Mouse (Mus musculus) heart, adult 2 months (tissue): ENCODE measurements around the gene Pafah2. TPM values are rescaled to one million over a fixed set of nuclear protein-coding genes. Genes with fewer than 3 reads are reported as not detected.

Source experiments
- DNase-seq, 2 experiments: peaks; one replicate each; pipeline ENCODE4 v3.0.0; 2021
- H3K27ac ChIP-seq: fragments of 200-600 bp; 2 replicates; pipeline ENCODE4 v1.8.1; 2022
- H3K27me3 ChIP-seq: fragments of 200-500 bp; 2 replicates; pipeline ENCODE4 v1.6.1; 2012; ENCODE audit warnings: mild to moderate bottlenecking, low read length, inconsistent platforms, mixed read lengths; ENCODE audit not compliant: control insufficient read depth, insufficient read depth
- H3K36me3 ChIP-seq: fragments of 200-500 bp; 2 replicates; pipeline ENCODE4 v1.6.1; 2012; ENCODE audit warnings: low read length, inconsistent platforms; ENCODE audit not compliant: control insufficient read depth, insufficient read depth
- H3K4me1 ChIP-seq: fragments of 200-500 bp; 2 replicates; pipeline ENCODE4 v1.6.1; 2011; ENCODE audit warnings: low read length; ENCODE audit not compliant: control insufficient read depth, insufficient read depth
- H3K4me3 ChIP-seq: fragments of 200-600 bp; 2 replicates; pipeline ENCODE4 v1.8.1; 2022
- H3K79me2 ChIP-seq: fragments of 200-500 bp; replicated peaks from 2 replicates; pipeline ENCODE4 v1.6.1; 2012; ENCODE audit warnings: mild to moderate bottlenecking, inconsistent platforms, low read length, moderate library complexity, mixed read lengths; ENCODE audit not compliant: control insufficient read depth, insufficient read depth
- H3K9ac ChIP-seq: fragments of 200-500 bp; 2 replicates; pipeline ENCODE4 v1.6.1; 2012; ENCODE audit warnings: low read depth, mild to moderate bottlenecking, control low read depth, inconsistent platforms, low read length, mixed read lengths
- CTCF ChIP-seq: fragments of 200-600 bp; IDR thresholded peaks from 2 replicates; pipeline ENCODE4 v1.8.1; 2022; ENCODE audit warnings: antibody characterized with exemption, mild to moderate bottlenecking, moderate library complexity
- EP300 ChIP-seq: fragments of 200-500 bp; IDR thresholded peaks from 2 replicates; pipeline ENCODE4 v1.6.1; 2011; ENCODE audit warnings: low read depth, low read length, control low read depth; ENCODE audit not compliant: insufficient read depth
- POLR2A ChIP-seq: fragments of 200-500 bp; IDR thresholded peaks from 2 replicates; pipeline ENCODE4 v1.6.1; 2011; ENCODE audit warnings: mild to moderate bottlenecking, low read depth, low read length, control low read depth; ENCODE audit not compliant: insufficient read depth
- WGBS: fragments of 180-500 bp; shearing (Covaris S2); methylation state at CpG from one replicate; pipeline ENCODE4 v1.1.7; 2018; 5-methylcytosine and 5-hydroxymethylcytosine counted together
- intact Hi-C: fragments of 180-260 bp; cut with DNase I; formaldehyde crosslinking; loops from one replicate; pipeline ENCODE4 v1.15.1; 2025
- polyA plus RNA-seq: library from polyadenylated mRNA; depleted of rRNA; stranded (reverse); fragments of >200 nt; gene quantifications from 2 replicates; pipeline ENCODE4 v1.2.3, GENCODE M21; 2012
- total RNA-seq, 2 experiments: library from RNA; stranded (reverse); gene quantifications; 2 replicates each; pipeline ENCODE4 v1.2.3; 2021

The Pafah2 gene
- total and polyA plus RNA-seq, 3 experiments: 6.4 to 11.7 (median 11.0) TPM

- DNase-seq: peak; percentile 60 to 74
- no peak overlapping the region for H3K27ac ChIP-seq
- H3K36me3 ChIP-seq: no peaks in the 10 kb centered on the region
- 3% methylated on average over 19 of the region's 19 CpGs for WGBS
- intact Hi-C loops: no loop called here
- TF ChIP-seq POLR2A: no peak; the same call in none of the 2 replicates
- peak; percentile 56; the same call in 1 of the 2 replicates for TF ChIP-seq EP300
- peaks cover 7% of the 10 kb centered on the region for H3K4me1 ChIP-seq
- H3K4me3 ChIP-seq: peak overlapping the region; percentile 12; the same call in 1 of the 2 replicates
- no peaks in the 10 kb centered on the region for H3K79me2 ChIP-seq
- H3K27me3 ChIP-seq: no peaks in the 10 kb centered on the region
- no peak overlapping the region for H3K9ac ChIP-seq
Observed at GRCm38 (mm10) chr4:134401181-134401661, 5.1 kb downstream of the Pafah2 start.

- intact Hi-C loops: no loop called here
- DNase-seq: no peak
- no peak overlapping the region; the same call in 1 of the 2 replicates for H3K27ac ChIP-seq
- H3K4me1 ChIP-seq: peaks cover 7% of the 10 kb centered on the region
- TF ChIP-seq CTCF (no peak), POLR2A (no peak)
- H3K36me3 ChIP-seq: no peaks in the 10 kb centered on the region
- H3K9ac ChIP-seq: no peak overlapping the region
- no peaks in the 10 kb centered on the region for H3K79me2 ChIP-seq
- H3K27me3 ChIP-seq: no peaks in the 10 kb centered on the region
- 52% methylated on average over 16 of the region's 16 CpGs for WGBS
- no peak overlapping the region for H3K4me3 ChIP-seq
Observed at GRCm38 (mm10) chr4:134401856-134402570, 5.9 kb downstream of the Pafah2 start.

- WGBS: 16% methylated on average over 16 of the region's 16 CpGs
- DNase-seq: peak; percentile 66 to 77
Observed at GRCm38 (mm10) chr4:134402571-134403262, 6.6 kb downstream of the Pafah2 start.

GRCm38 (mm10) chr4:134403721-134404120 is 7.6 kb downstream of the Pafah2 start:
- TF ChIP-seq EP300 (no peak), POLR2A (no peak), CTCF (no peak)
- peaks cover 7% of the 10 kb centered on the region for H3K4me1 ChIP-seq
- H3K36me3 ChIP-seq: no peaks in the 10 kb centered on the region
- no peaks in the 10 kb centered on the region for H3K79me2 ChIP-seq
- DNase-seq: no peak
- no peak overlapping the region for H3K4me3 ChIP-seq
- no peak overlapping the region for H3K9ac ChIP-seq
- no peak overlapping the region for H3K27ac ChIP-seq
- H3K27me3 ChIP-seq: no peaks in the 10 kb centered on the region
- intact Hi-C loops: no loop called here
- 43% methylated on average over 7 of the region's 7 CpGs for WGBS

More at GRCm38 (mm10) chr4:134402571-134403262, 6.6 kb downstream of the Pafah2 start:
- H3K36me3 ChIP-seq: no peaks in the 10 kb centered on the region
- intact Hi-C loops: no loop called here
- no peak for TF ChIP-seq POLR2A
- TF ChIP-seq EP300: no peak
- TF ChIP-seq CTCF: no peak
- peak overlapping the region; percentile 17; the same call in 1 of the 2 replicates for H3K27ac ChIP-seq
- peaks cover 7% of the 10 kb centered on the region for H3K4me1 ChIP-seq
- H3K79me2 ChIP-seq: no peaks in the 10 kb centered on the region
- H3K27me3 ChIP-seq: no peaks in the 10 kb centered on the region
- H3K9ac ChIP-seq: no peak overlapping the region
- H3K4me3 ChIP-seq: no peak overlapping the region

- intact Hi-C loops: no loop called here
- Histone ChIP-seq H3K27ac (no peak overlapping the region), H3K27me3 (no peaks in the 10 kb centered on the region), H3K79me2 (no peaks in the 10 kb centered on the region), H3K9ac (no peak overlapping the region), H3K36me3 (no peaks in the 10 kb centered on the region), H3K4me1 (no peaks in the 10 kb centered on the region), H3K4me3 (no peak overlapping the region)
- no peak for DNase-seq
- peak; percentile 56 for TF ChIP-seq CTCF
- no peak for TF ChIP-seq EP300
- 78% methylated on average over 5 of the region's 5 CpGs for WGBS
Observed at GRCm38 (mm10) chr4:134409286-134409685, 13.2 kb downstream of the Pafah2 start.

GRCm38 (mm10) chr4:134416177-134416576 is 20.1 kb downstream of the Pafah2 start:
- Histone ChIP-seq H3K9ac (peak overlapping the region; percentile 6; the same call in 1 of the 2 replicates), H3K79me2 (no peaks in the 10 kb centered on the region), H3K4me1 (no peaks in the 10 kb centered on the region), H3K27ac (peak overlapping the region; percentile 58), H3K36me3 (no peaks in the 10 kb centered on the region), H3K4me3 (peak overlapping the region; percentile 12; the same call in 1 of the 2 replicates), H3K27me3 (no peaks in the 10 kb centered on the region)
- DNase-seq: peak; percentile 40 to 46
- no peak for TF ChIP-seq EP300
- TF ChIP-seq CTCF: no peak
- TF ChIP-seq POLR2A: no peak
- WGBS: 49% methylated on average over 17 of the region's 17 CpGs
- intact Hi-C loops: no loop called here
